In genomic region chr6:33866901-33867580, GRCm38 (mm10) we compare ENCODE assay signal across 27 mouse cellular contexts.
"Had no signal": no experiment of that assay in that cellular context is flagged by ENCODE, and none has a peak within 500 bp of the region (broad histone marks: within the 10 kb centered on the region; RNA-seq: fewer than 3 reads in every experiment).

No protein-coding gene starts in this region.

- H3K4me1 ChIP-seq: liver, embryonic 12.5 days had no signal

- ATAC-seq: hindbrain, embryonic 16.5 days; intestine, embryonic 16.5 days; liver, embryonic 12.5 days had no signal

- H3K27ac ChIP-seq: heart, embryonic 10.5 days; hindbrain, embryonic 10.5 days; hindbrain, embryonic 12.5 days; hindbrain, embryonic 14.5 days; kidney, embryonic 15.5 days; kidney, postnatal 0 days; left cerebral cortex, adult 2 months; limb, embryonic 13.5 days; limb, embryonic 15.5 days; liver, embryonic 12.5 days; liver, embryonic 14.5 days had no signal

- H3K4me3 ChIP-seq: heart, embryonic 10.5 days; heart, embryonic 12.5 days; hindbrain, embryonic 10.5 days; hindbrain, embryonic 12.5 days; kidney, embryonic 15.5 days; left cerebral cortex, adult 2 months; limb, embryonic 13.5 days; limb, embryonic 15.5 days; liver, embryonic 12.5 days had no signal

- H3K36me3 ChIP-seq: heart, embryonic 10.5 days; heart, embryonic 12.5 days; hindbrain, embryonic 10.5 days; hindbrain, embryonic 12.5 days; kidney, embryonic 15.5 days; limb, embryonic 13.5 days; limb, embryonic 15.5 days; liver, embryonic 12.5 days had no signal

- H3K4me2 ChIP-seq: heart, embryonic 12.5 days; hindbrain, embryonic 12.5 days; hindbrain, embryonic 14.5 days; kidney, embryonic 15.5 days; limb, embryonic 13.5 days; limb, embryonic 15.5 days; liver, embryonic 12.5 days had no signal

- H3K9me3 ChIP-seq: heart, embryonic 10.5 days; heart, embryonic 12.5 days; hindbrain, embryonic 10.5 days; hindbrain, embryonic 12.5 days; kidney, embryonic 15.5 days; limb, embryonic 13.5 days; limb, embryonic 15.5 days; liver, embryonic 12.5 days had no signal

- H3K27me3 ChIP-seq: heart, embryonic 12.5 days; hindbrain, embryonic 12.5 days; kidney, embryonic 15.5 days; limb, embryonic 13.5 days; limb, embryonic 15.5 days; liver, embryonic 12.5 days had no signal

- DNase-seq: gastrocnemius, postnatal 10 days; gastrocnemius, postnatal 25 days; heart, adult 18-20 months; heart, postnatal 10 days; heart, postnatal 4 days; kidney, adult 11 months; kidney, adult 2 months; kidney, adult 9 months; kidney, postnatal 14 days; kidney, postnatal 36 days; layer of hippocampus, adult 9-11 months; layer of hippocampus, postnatal 36 days; left cerebral cortex, postnatal 4 days had no signal

- H3K9ac ChIP-seq: heart, embryonic 12.5 days; hindbrain, embryonic 12.5 days; hindbrain, embryonic 14.5 days; kidney, embryonic 15.5 days; limb, embryonic 13.5 days; limb, embryonic 15.5 days; liver, embryonic 12.5 days; liver, embryonic 14.5 days had no signal
